Mouse (Mus musculus): Measurements from ENCODE around the gene 1110004F10Rik. TPM values are rescaled to one million over a fixed set of nuclear protein-coding genes. Genes with fewer than 3 reads are reported as not detected.

The 1110004F10Rik gene
- total RNA-seq, 1 experiment from 2014 or later: 333 TPM

GRCm38 (mm10) chr7:116134413-116135292 lies 95.5 kb downstream of the 1110004F10Rik start:
- ATAC-seq (replicated peaks; ENCODE audit: low read depth, poor library complexity, severe bottlenecking): no peak

GRCm38 (mm10) chr7:116137149-116137548 lies 98.0 kb downstream of the 1110004F10Rik start:
- peak; percentile 62 for ATAC-seq (replicated peaks; ENCODE audit: low read depth, poor library complexity, severe bottlenecking)

GRCm38 (mm10) chr7:116137671-116138070 lies 98.5 kb downstream of the 1110004F10Rik start:
- no peak for ATAC-seq (replicated peaks; ENCODE audit: low read depth, poor library complexity, severe bottlenecking)

GRCm38 (mm10) chr7:116145030-116145429 lies 105.8 kb downstream of the 1110004F10Rik start:
- no peak for ATAC-seq (replicated peaks; ENCODE audit: low read depth, poor library complexity, severe bottlenecking)

GRCm38 (mm10) chr7:116147114-116147513 lies 107.9 kb downstream of the 1110004F10Rik start:
- no peak for ATAC-seq (replicated peaks; ENCODE audit: low read depth, poor library complexity, severe bottlenecking)

GRCm38 (mm10) chr7:116149568-116149967 lies 110.4 kb downstream of the 1110004F10Rik start:
- ATAC-seq (replicated peaks; ENCODE audit: low read depth, poor library complexity, severe bottlenecking): peak; percentile 86

GRCm38 (mm10) chr7:116153781-116154368 lies 114.7 kb downstream of the 1110004F10Rik start:
- ATAC-seq (replicated peaks; ENCODE audit: low read depth, poor library complexity, severe bottlenecking): peak; percentile 79

Other genes with a start within 250 kb of the 1110004F10Rik start
- gene Sox6, start 601 bp upstream of the 1110004F10Rik start, total RNA-seq (2017): 5.4 and 6.3 TPM in 2 replicates
- gene Gm4353, start 45.2 kb downstream of the 1110004F10Rik start, total RNA-seq (2017): 3.6 and 7.0 TPM in 2 replicates